Mouse (Mus musculus) heart, embryonic 11.5 days (tissue): Measurements from ENCODE around the gene Unc13b. TPM values are rescaled to one million over a fixed set of nuclear protein-coding genes. Genes with fewer than 3 reads are reported as not detected.
"Not testable (repeated sequence)": the region's sequence is repeated elsewhere in the genome, so short reads cannot be mapped to it uniquely, and the experiment has no call there.

Source experiments
- ATAC-seq: fragments of 200-750 bp; cut with Nextera tagmentation; replicated peaks from 2 replicates; pipeline ENCODE4 v1.8.0; 2017; ENCODE audit warnings: moderate library complexity; ENCODE audit not compliant: insufficient number of reproducible peaks, low FRiP score, low TSS enrichment
- H3K27ac ChIP-seq: fragments of 300-500 bp; sonication (generic); 2 replicates; pipeline ENCODE4 v1.5.1; 2014; ENCODE audit warnings: mild to moderate bottlenecking, low read depth, low read length
- H3K27me3 ChIP-seq: fragments of 300-500 bp; sonication (generic); 2 replicates; pipeline ENCODE4 v1.6.1; 2014; ENCODE audit warnings: mild to moderate bottlenecking, low read length, mixed read lengths; ENCODE audit not compliant: control insufficient read depth, insufficient read depth
- H3K36me3 ChIP-seq: fragments of 300-500 bp; sonication (generic); 2 replicates; pipeline ENCODE4 v1.6.1; 2014; ENCODE audit warnings: mild to moderate bottlenecking, low read length, moderate library complexity, mixed read lengths; ENCODE audit not compliant: control insufficient read depth, insufficient read depth
- H3K4me1 ChIP-seq: fragments of 300-500 bp; sonication (generic); 2 replicates; pipeline ENCODE4 v1.6.1; 2014; ENCODE audit warnings: low read length; ENCODE audit not compliant: control insufficient read depth, insufficient read depth
- H3K4me2 ChIP-seq: fragments of 300-500 bp; sonication (generic); 2 replicates; pipeline ENCODE4 v1.6.1; 2014; ENCODE audit warnings: mild to moderate bottlenecking, moderate library complexity
- H3K4me3 ChIP-seq: fragments of 300-500 bp; sonication (generic); 2 replicates; pipeline ENCODE4 v1.5.1; 2014; ENCODE audit warnings: low read depth, low read length
- H3K9ac ChIP-seq: fragments of 300-500 bp; sonication (generic); 2 replicates; pipeline ENCODE4 v1.6.1; 2014; ENCODE audit warnings: mild to moderate bottlenecking, low read depth, low read length, moderate library complexity
- H3K9me3 ChIP-seq: fragments of 300-500 bp; sonication (generic); replicated peaks from 2 replicates; pipeline ENCODE4 v1.6.1; 2016; ENCODE audit warnings: low read length; ENCODE audit not compliant: control insufficient read depth
- WGBS: fragments of 180-500 bp; shearing (Covaris S2); extraction: QIAGEN DNeasy Blood & Tissue Kit; methylation state at CpG from one replicate; pipeline ENCODE4 v1.1.7; 2014; ENCODE audit not compliant: insufficient replicate concordance; 5-methylcytosine and 5-hydroxymethylcytosine counted together
- polyA plus RNA-seq: library from polyadenylated mRNA; unstranded; fragments of >200 nt; fragmentation: Nextera tagmentation; extraction: Ambion mirVana; gene quantifications from 2 replicates; pipeline ENCODE4 v1.2.1, GENCODE M21; 2014

Gene Unc13b
- polyA plus RNA-seq, 1 experiment from 2014 or later = 9.3 TPM

DNA sequence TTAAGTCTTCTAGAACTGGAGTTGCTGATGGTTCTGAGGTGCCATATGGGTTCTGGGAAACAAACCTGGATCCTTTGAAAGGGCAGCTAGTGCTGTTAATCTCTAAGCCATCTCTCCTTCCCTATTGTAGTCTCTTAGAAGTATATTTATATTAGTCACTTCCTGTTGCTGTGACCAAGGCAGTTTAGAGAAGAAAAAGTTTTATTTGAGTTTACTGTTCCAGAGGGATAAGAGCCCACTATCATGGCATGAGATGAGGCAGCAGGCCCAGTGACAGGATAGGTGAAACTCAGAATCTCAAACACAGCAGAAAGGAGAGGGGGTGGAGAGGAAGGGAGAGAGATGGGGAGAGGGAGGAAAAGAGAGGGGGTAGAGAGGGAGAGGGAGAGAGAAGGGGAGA lies 54.7 kb downstream of the Unc13b start:
- Histone ChIP-seq H3K4me3 (no peak overlapping the region), H3K4me2 (no peak overlapping the region), H3K27ac (no peak overlapping the region), H3K9ac (no peak overlapping the region), H3K27me3 (no peaks in the 10 kb centered on the region), H3K4me1 (no peaks in the 10 kb centered on the region), H3K9me3 (no peaks in the 10 kb centered on the region), H3K36me3 (no peaks in the 10 kb centered on the region)
- ATAC-seq = no peak

- no peak for ATAC-seq
- H3K27ac ChIP-seq = no peak overlapping the region
- 72% methylated on average over 2 of the region's 2 CpGs for WGBS
- no peaks in the 10 kb centered on the region for H3K36me3 ChIP-seq
- no peak overlapping the region for H3K4me2 ChIP-seq
- no peak overlapping the region for H3K9ac ChIP-seq
- H3K4me1 ChIP-seq = no peaks in the 10 kb centered on the region
- H3K27me3 ChIP-seq = no peaks in the 10 kb centered on the region
- no peaks in the 10 kb centered on the region for H3K9me3 ChIP-seq
- no peak overlapping the region for H3K4me3 ChIP-seq
Observed at GRCm38 (mm10) chr4:43114512-43114911, 55.8 kb downstream of the Unc13b start.

- H3K9ac ChIP-seq = no peak overlapping the region
- no peaks in the 10 kb centered on the region for H3K9me3 ChIP-seq
- no peak for ATAC-seq
- 20% methylated on average over 2 of the region's 2 CpGs for WGBS
- no peak overlapping the region for H3K4me2 ChIP-seq
- H3K4me3 ChIP-seq = no peak overlapping the region
- H3K27me3 ChIP-seq = no peaks in the 10 kb centered on the region
- H3K36me3 ChIP-seq = no peaks in the 10 kb centered on the region
- no peak overlapping the region for H3K27ac ChIP-seq
- H3K4me1 ChIP-seq = no peaks in the 10 kb centered on the region
Observed at GRCm38 (mm10) chr4:43114946-43115345, 56.2 kb downstream of the Unc13b start.

- no peak overlapping the region for H3K4me2 ChIP-seq
- no peak overlapping the region for H3K9ac ChIP-seq
- 44% methylated on average over 2 of the region's 2 CpGs for WGBS
- no peaks in the 10 kb centered on the region for H3K4me1 ChIP-seq
- H3K27me3 ChIP-seq = no peaks in the 10 kb centered on the region
- H3K9me3 ChIP-seq = no peaks in the 10 kb centered on the region
- no peak for ATAC-seq
- H3K4me3 ChIP-seq = no peak overlapping the region
- H3K27ac ChIP-seq = no peak overlapping the region
- H3K36me3 ChIP-seq = no peaks in the 10 kb centered on the region
Observed at GRCm38 (mm10) chr4:43116249-43116648, 57.5 kb downstream of the Unc13b start.

- H3K27me3 ChIP-seq = no peaks in the 10 kb centered on the region
- no peak overlapping the region for H3K27ac ChIP-seq
- H3K4me2 ChIP-seq = no peak overlapping the region
- no peak overlapping the region for H3K4me3 ChIP-seq
- WGBS = 73% methylated on average over 3 of the region's 3 CpGs
- no peaks in the 10 kb centered on the region for H3K4me1 ChIP-seq
- ATAC-seq = no peak
- H3K9me3 ChIP-seq = no peaks in the 10 kb centered on the region
- no peaks in the 10 kb centered on the region for H3K36me3 ChIP-seq
- H3K9ac ChIP-seq = no peak overlapping the region
Observed at GRCm38 (mm10) chr4:43129750-43130149, 71.0 kb downstream of the Unc13b start.

- 78% methylated on average over 1 of the region's 1 CpGs for WGBS
- no peak for ATAC-seq
- no peak overlapping the region for H3K4me2 ChIP-seq
- H3K9ac ChIP-seq = no peak overlapping the region
- H3K9me3 ChIP-seq = no peaks in the 10 kb centered on the region
- H3K4me1 ChIP-seq = no peaks in the 10 kb centered on the region
- no peak overlapping the region for H3K4me3 ChIP-seq
- no peak overlapping the region for H3K27ac ChIP-seq
- H3K27me3 ChIP-seq = no peaks in the 10 kb centered on the region
- H3K36me3 ChIP-seq = no peaks in the 10 kb centered on the region
Observed at GRCm38 (mm10) chr4:43142610-43143009, 83.9 kb downstream of the Unc13b start.

GRCm38 (mm10) chr4:43152413-43152812 lies 93.7 kb downstream of the Unc13b start:
- not testable (repeated sequence) for H3K9me3 ChIP-seq, H3K4me1 ChIP-seq, H3K9ac ChIP-seq, H3K36me3 ChIP-seq, H3K4me3 ChIP-seq, H3K27ac ChIP-seq, H3K4me2 ChIP-seq, H3K27me3 ChIP-seq, ATAC-seq
- 87% methylated on average over 4 of the region's 4 CpGs for WGBS

GRCm38 (mm10) chr4:43160045-43160444 lies 101.3 kb downstream of the Unc13b start:
- no peaks in the 10 kb centered on the region for H3K27me3 ChIP-seq
- no peaks in the 10 kb centered on the region for H3K9me3 ChIP-seq
- H3K4me1 ChIP-seq = no peaks in the 10 kb centered on the region
- H3K9ac ChIP-seq = no peak overlapping the region
- H3K4me2 ChIP-seq = no peak overlapping the region
- WGBS = 35% methylated on average over 3 of the region's 3 CpGs
- no peak overlapping the region for H3K27ac ChIP-seq
- no peak for ATAC-seq
- H3K36me3 ChIP-seq = no peaks in the 10 kb centered on the region
- H3K4me3 ChIP-seq = no peak overlapping the region

- no peaks in the 10 kb centered on the region for H3K4me1 ChIP-seq
- no peaks in the 10 kb centered on the region for H3K36me3 ChIP-seq
- WGBS = 76% methylated on average over 3 of the region's 3 CpGs
- no peaks in the 10 kb centered on the region for H3K9me3 ChIP-seq
- H3K9ac ChIP-seq = no peak overlapping the region
- no peak overlapping the region for H3K4me2 ChIP-seq
- ATAC-seq = no peak
- H3K27ac ChIP-seq = no peak overlapping the region
- H3K4me3 ChIP-seq = no peak overlapping the region
- H3K27me3 ChIP-seq = no peaks in the 10 kb centered on the region
Observed at GRCm38 (mm10) chr4:43161124-43161657, 102.4 kb downstream of the Unc13b start.
